Mouse (Mus musculus) intestine, embryonic 14.5 days (tissue): ENCODE results near the gene Ehmt2. TPM values are rescaled to one million over a fixed set of nuclear protein-coding genes. Genes with fewer than 3 reads are reported as not detected.
"Not testable (repeated sequence)": the region's sequence is repeated elsewhere in the genome, so short reads cannot be mapped to it uniquely, and the experiment has no call there.

Experiments
- ATAC-seq: fragments of 200-750 bp; cut with Nextera tagmentation; replicated peaks from 2 replicates; pipeline ENCODE4 v1.8.0; 2017; ENCODE audit warnings: low read depth, moderate number of reproducible peaks, moderate TSS enrichment, moderate library complexity; ENCODE audit not compliant: low FRiP score, low TSS enrichment
- DNase-seq: peaks from one replicate; pipeline ENCODE4 v3.0.0-alpha.2; 2018; ENCODE audit warnings: low spot score
- H3K27ac ChIP-seq: fragments of 300-500 bp; sonication (generic); 2 replicates; pipeline ENCODE4 v1.5.1; 2014; ENCODE audit warnings: low read depth, mild to moderate bottlenecking, control low read depth
- H3K27me3 ChIP-seq: fragments of 300-500 bp; sonication (generic); replicated peaks from 2 replicates; pipeline ENCODE4 v1.6.1; 2014; ENCODE audit warnings: low read length, control low read depth; ENCODE audit not compliant: control insufficient read depth, insufficient read depth
- H3K36me3 ChIP-seq: fragments of 300-500 bp; sonication (generic); 2 replicates; pipeline ENCODE4 v1.6.1; 2014; ENCODE audit warnings: low read length, control low read depth; ENCODE audit not compliant: control insufficient read depth, insufficient read depth
- H3K4me1 ChIP-seq: fragments of 300-500 bp; sonication (generic); replicated peaks from 2 replicates; pipeline ENCODE4 v1.6.1; 2014; ENCODE audit warnings: low read length, control low read depth, mixed read lengths; ENCODE audit not compliant: control insufficient read depth, insufficient read depth
- H3K4me2 ChIP-seq: fragments of 300-500 bp; sonication (generic); 2 replicates; pipeline ENCODE4 v1.6.1; 2014; ENCODE audit warnings: low read length
- H3K4me3 ChIP-seq: fragments of 300-500 bp; sonication (generic); 2 replicates; pipeline ENCODE4 v1.5.1; 2014; ENCODE audit warnings: low read depth, low read length, control low read depth, mixed read lengths
- H3K9ac ChIP-seq: fragments of 300-500 bp; sonication (generic); 2 replicates; pipeline ENCODE4 v1.6.1; 2014; ENCODE audit warnings: mild to moderate bottlenecking, low read length
- H3K9me3 ChIP-seq: fragments of 300-500 bp; sonication (generic); 2 replicates; pipeline ENCODE4 v1.6.1; 2016; ENCODE audit warnings: low read length, control low read depth; ENCODE audit not compliant: control insufficient read depth
- WGBS: fragments of 180-500 bp; shearing (Covaris S2); extraction: QIAGEN DNeasy Blood & Tissue Kit; methylation state at CpG from one replicate; pipeline ENCODE4 v1.1.7; 2014; 5-methylcytosine and 5-hydroxymethylcytosine counted together
- polyA plus RNA-seq: library from polyadenylated mRNA; unstranded; fragments of >200 nt; fragmentation: Nextera tagmentation; extraction: Ambion mirVana; gene quantifications from 2 replicates; pipeline ENCODE4 v1.2.1, GENCODE M21; 2014

The Ehmt2 gene
- polyA plus RNA-seq, 1 experiment from 2014 or later: 73.4 TPM

DNA sequence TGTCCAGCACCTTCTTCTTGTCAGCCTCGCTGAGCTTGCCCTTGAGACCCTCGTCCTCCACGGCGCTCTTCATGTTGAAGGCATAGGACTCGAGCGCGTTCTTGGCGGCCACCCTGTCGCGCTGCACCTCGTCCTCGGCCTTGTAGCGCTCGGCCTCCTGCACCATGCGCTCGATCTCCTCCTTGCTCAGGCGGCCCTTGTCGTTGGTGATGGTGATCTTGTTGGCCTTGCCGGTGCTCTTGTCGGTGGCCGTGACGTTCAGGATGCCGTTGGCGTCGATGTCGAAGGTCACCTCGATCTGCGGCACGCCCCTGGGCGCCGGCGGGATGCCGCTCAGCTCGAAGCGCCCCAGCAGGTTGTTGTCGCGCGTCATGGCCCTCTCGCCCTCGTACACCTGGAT lies 59.0 kb downstream of the Ehmt2 start:
- H3K4me3 ChIP-seq, H3K9ac ChIP-seq, H3K9me3 ChIP-seq, H3K27me3 ChIP-seq, H3K36me3 ChIP-seq, H3K4me1 ChIP-seq, DNase-seq, H3K4me2 ChIP-seq, ATAC-seq, H3K27ac ChIP-seq: not testable (repeated sequence)
- WGBS: 17% methylated on average over 16 of the region's 40 CpGs

DNA sequence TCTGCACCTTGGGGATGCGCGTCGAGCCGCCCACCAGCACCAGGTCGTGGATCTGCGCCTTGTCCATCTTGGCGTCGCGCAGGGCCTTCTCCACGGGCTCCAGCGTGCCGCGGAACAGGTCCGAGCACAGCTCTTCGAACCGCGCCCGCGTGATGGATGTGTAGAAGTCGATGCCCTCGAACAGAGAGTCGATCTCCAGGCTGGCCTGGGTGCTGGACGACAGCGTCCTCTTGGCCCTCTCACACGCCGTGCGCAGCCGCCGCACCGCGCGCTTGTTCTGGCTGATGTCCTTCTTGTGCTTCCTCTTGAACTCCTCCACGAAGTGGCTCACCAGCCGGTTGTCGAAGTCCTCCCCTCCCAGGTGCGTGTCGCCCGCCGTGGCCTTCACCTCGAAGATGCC lies 59.7 kb downstream of the Ehmt2 start:
- not testable (repeated sequence) for H3K4me2 ChIP-seq, DNase-seq, ATAC-seq, H3K4me3 ChIP-seq, H3K27me3 ChIP-seq, H3K4me1 ChIP-seq, H3K36me3 ChIP-seq, H3K9me3 ChIP-seq, H3K27ac ChIP-seq, H3K9ac ChIP-seq
- WGBS: 23% methylated on average over 23 of the region's 40 CpGs

DNA sequence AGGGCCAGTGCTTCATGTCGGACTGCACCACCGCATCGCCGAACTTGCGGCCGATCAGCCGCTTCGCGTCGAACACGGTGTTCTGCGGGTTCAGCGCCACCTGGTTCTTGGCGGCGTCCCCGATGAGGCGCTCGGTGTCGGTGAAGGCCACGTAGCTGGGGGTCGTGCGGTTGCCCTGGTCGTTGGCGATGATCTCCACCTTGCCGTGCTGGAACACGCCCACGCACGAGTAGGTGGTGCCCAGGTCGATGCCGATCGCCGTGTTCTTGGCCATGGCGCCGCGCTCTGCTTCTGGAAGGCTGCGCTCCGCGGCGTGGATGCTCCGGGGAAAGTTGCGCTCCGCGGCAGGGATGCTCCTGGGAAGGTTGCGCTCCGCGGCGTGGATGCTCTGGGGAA lies 60.5 kb downstream of the Ehmt2 start:
- H3K4me2 ChIP-seq: peak overlapping the region; percentile 76
- peak; percentile 30 for ATAC-seq
- not testable (repeated sequence) for H3K9me3 ChIP-seq, DNase-seq, H3K27ac ChIP-seq, H3K4me1 ChIP-seq, H3K27me3 ChIP-seq, H3K36me3 ChIP-seq, H3K9ac ChIP-seq
- 4% methylated on average over 25 of the region's 47 CpGs for WGBS
- peak overlapping the region; percentile 50; the same call in 1 of the 2 replicates for H3K4me3 ChIP-seq

DNA sequence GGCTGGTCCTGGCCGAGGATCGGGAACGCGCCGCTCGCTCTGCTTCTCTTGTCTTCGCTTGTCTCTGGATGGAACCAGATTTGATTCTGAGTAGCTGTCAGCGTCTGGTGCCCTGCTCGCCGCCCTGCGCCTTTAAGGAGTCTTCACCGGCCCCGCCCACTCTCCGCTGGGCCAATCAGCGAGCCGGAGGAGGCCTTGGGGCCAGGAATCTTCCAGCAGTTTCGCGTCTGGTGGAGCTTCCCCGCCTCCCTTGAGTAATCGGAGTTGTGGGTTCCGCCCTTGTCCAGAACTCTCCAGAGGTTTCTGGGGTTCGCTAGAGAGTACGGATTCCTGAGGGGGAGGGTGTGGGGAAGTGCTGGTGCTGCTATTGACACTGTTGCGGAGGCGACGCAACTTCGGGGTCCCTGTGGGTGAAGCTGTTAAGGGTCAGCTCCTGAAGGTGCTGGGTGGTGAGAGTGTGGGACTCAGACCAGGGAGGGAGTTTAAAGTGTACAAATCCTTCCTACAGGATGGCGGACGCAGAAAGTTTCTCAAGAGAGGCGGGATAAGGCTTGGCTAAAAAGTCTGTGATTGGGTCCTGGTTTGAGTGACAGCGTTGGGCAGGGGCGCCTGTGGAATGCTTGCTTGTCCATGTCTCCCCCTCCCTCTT lies 61.0 kb downstream of the Ehmt2 start, which contains the start of gene Hspa1b:
Gene Hspa1b, minus strand, starts transcription at position 109 of the 649 bp plus-strand sequence.
- Histone ChIP-seq H3K4me2 (peak within 1 kb of the TSS; percentile 76), H3K9ac (peak within 1 kb of the TSS; percentile 54), H3K4me3 (peak within 1 kb of the TSS; percentile 50), H3K27ac (peak within 1 kb of the TSS; percentile 95)
- H3K4me1 ChIP-seq, H3K27me3 ChIP-seq, H3K9me3 ChIP-seq, H3K36me3 ChIP-seq: not testable (repeated sequence)
- under 1% methylated on average over 29 of the region's 32 CpGs for WGBS
- peak; percentile 94 for ATAC-seq
- peak; percentile 96 for DNase-seq

DNA sequence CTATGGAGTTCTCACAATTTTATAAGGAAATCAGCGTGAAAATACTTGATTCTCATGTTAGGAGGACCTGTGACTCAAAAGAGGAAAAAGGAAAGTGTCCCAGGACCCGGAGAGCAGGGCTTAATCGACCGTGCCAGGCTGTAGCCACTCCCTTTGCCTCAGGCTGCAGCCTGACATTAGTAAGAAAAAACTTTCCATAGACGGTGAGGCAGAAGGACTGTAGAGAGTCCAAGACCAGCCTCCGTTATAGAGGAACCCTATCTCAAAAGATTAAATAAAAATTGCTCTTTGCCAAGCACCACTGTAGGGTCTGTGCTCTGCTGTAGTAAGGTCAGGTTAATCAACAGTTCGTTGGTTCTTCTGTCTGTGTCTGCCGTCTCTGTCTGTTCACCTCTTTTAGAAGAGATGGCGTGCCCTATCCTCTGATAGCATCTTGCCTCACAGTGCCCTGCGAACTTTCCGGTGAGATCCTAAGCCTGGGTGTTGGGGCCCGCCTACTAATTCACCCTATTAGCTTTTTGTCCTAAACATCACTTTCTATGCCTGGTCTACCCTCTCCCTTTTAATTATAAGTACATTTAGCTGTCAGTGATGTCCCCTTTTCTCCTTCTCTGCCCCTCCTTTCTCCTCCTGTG lies 61.7 kb downstream of the Ehmt2 start:
- no peaks in the 10 kb centered on the region; the same call in 1 of the 2 replicates for H3K27me3 ChIP-seq
- WGBS: 16% methylated on average over 12 of the region's 12 CpGs

DNA sequence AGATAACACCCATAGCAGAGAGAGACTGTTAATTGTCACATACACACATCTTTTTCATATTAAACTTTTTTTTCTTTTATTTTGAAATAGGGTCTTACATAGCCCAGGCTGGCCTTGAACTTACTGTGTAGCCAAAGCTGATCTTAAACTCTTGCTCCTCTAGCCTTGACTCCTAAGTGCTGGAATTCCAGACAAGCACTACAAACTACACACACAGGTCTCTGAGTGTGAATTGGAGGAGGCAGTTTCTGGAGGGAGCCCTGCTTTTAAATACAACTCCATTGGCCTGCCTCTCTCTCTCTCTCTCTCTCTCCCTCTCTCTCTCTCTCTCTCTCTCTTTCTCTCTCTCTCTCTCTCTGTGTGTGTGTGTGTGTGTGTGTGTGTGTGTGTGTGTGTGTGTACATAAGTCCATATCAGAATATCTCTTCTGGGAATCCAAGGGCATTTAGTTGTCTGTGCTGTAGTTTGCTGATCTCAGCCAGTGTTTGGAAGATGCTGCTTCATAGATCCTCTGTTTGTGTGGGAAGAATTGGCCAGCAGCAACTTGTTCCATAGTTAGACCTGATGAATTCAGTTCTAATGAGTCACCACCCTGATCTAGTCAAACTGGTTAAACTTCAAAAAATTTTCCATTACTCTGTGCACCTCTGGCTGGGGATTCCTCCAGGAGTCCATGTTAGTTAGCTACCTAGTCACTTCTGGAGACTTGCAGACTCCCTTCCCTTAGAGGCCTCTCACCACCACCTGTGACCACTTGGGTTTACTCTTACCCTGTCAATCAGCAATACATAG lies 62.6 kb downstream of the Ehmt2 start:
- no peak for DNase-seq
- no peaks in the 10 kb centered on the region for H3K9me3 ChIP-seq
- no peak overlapping the region for H3K27ac ChIP-seq
- ATAC-seq: no peak
- no peak overlapping the region for H3K4me3 ChIP-seq
- no peaks in the 10 kb centered on the region; the same call in 1 of the 2 replicates for H3K27me3 ChIP-seq
- H3K4me1 ChIP-seq: peaks cover 5% of the 10 kb centered on the region
- H3K36me3 ChIP-seq: no peaks in the 10 kb centered on the region
- H3K4me2 ChIP-seq: 0 out of 2 replicates have a peak overlapping the region, but pooled peaks have one; percentile 76
- H3K9ac ChIP-seq: no peak overlapping the region

More for the DNA sequence above, 61.7 kb downstream of the Ehmt2 start:
- Histone ChIP-seq H3K36me3 (no peaks in the 10 kb centered on the region), H3K9me3 (no peaks in the 10 kb centered on the region), H3K9ac (peak overlapping the region; percentile 54), H3K27ac (peak overlapping the region; percentile 95), H3K4me2 (peak overlapping the region; percentile 76), H3K4me3 (peak overlapping the region; percentile 50), H3K4me1 (peaks cover 5% of the 10 kb centered on the region)
- no peak; the same call in 1 of the 2 replicates for ATAC-seq
- DNase-seq: no peak

DNA sequence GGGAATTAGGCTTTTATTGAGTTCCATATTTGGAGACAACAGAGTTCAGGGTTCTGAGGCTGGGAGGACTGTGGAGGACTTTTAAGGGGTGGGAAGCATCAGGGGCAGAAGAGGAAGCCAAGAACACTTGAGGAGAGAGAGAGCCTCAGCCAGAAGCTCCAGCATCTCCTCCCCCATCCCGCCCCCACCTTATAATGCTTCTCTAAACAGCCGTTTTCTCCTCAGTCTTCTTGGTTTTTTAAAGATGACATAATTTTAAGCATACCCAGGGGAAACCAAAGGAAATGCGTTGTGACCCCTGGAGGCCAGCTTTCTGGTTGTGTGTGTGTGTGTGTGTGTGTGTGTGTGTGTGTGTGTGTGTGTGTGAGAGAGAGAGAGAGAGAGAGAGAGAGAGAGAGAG lies 63.9 kb downstream of the Ehmt2 start:
- Histone ChIP-seq H3K9ac (no peak overlapping the region), H3K27ac (peak overlapping the region; percentile 6; the same call in 1 of the 2 replicates), H3K4me1 (peaks cover 5% of the 10 kb centered on the region), H3K36me3 (no peaks in the 10 kb centered on the region), H3K4me3 (no peak overlapping the region), H3K4me2 (no peak overlapping the region), H3K27me3 (no peaks in the 10 kb centered on the region), H3K9me3 (no peaks in the 10 kb centered on the region)
- ATAC-seq: no peak
- 22% methylated on average over 3 of the region's 3 CpGs for WGBS
- DNase-seq: no peak

DNA sequence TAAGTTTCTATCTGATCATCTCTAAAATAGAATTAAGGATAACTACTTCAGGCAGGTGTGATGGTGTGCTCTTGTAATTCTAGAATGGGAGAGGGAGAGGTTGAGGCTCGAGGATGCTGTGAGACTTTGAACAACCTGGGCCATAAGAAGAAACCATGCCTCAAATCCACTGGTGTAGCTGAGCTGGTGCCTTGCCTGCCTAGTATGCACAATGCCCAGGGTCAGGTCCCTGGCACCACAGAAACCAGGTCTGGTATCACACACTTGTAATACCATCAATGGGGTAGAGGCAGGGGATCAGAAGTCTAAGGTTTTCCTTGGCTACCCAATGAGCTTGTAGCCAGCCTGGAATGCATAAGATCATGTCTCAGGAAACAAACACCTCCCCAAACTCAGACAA lies 64.6 kb downstream of the Ehmt2 start:
- Histone ChIP-seq H3K27ac (no peak overlapping the region), H3K9ac (no peak overlapping the region), H3K4me2 (no peak overlapping the region), H3K4me1 (peaks cover 5% of the 10 kb centered on the region), H3K9me3 (no peaks in the 10 kb centered on the region), H3K4me3 (no peak overlapping the region), H3K27me3 (peaks cover 4% of the 10 kb centered on the region), H3K36me3 (no peaks in the 10 kb centered on the region)
- DNase-seq (no peak), ATAC-seq (no peak)
- WGBS: 73% methylated on average over 1 of the region's 1 CpGs
